Mouse (Mus musculus): Measurements from ENCODE around the gene Fmo4. TPM values are rescaled to one million over a fixed set of nuclear protein-coding genes. Genes with fewer than 3 reads are reported as not detected.

The Fmo4 gene
- polyA plus RNA-seq, 1 experiment, result 0.44 TPM

DNA sequence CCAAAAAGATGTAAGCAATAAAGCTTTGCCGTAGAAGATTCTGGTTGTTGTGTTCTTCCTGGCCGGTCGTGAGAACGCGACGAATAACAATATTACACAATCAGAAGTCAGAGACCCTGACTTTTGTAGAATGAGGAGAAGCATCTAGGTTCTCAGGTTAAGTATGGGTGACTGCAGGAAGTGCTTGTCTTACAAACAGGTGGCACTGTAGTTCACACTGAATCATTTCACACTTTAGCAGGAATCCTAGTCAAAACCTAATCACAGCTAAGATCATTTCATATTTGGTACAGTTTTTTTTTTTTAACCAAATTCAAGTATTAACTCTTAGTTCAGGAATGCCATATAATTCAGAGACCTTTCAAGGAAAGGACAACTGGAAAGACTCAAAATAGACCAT is 33.8 kb upstream of the Fmo4 start:
- TF ChIP-seq POLR2A (IDR thresholded peaks at IDR 0.05; ENCODE audit: control insufficient read depth, low read depth, low read length) (no peak), CTCF (IDR thresholded peaks at IDR 0.05; ENCODE audit: control insufficient read depth, insufficient read depth, insufficient replicate concordance, low read depth, low read length) (no peak)
- no peak overlapping the region for H3K4me3 ChIP-seq (ENCODE audit: control insufficient read depth, low read depth, low read length)
- H3K27ac ChIP-seq (ENCODE audit: control insufficient read depth, insufficient read depth, low read depth, low read length), result no peak overlapping the region
- H3K36me3 ChIP-seq (ENCODE audit: control insufficient read depth, insufficient read depth, low read length), result no peaks in the 10 kb centered on the region
- no peaks in the 10 kb centered on the region for H3K27me3 ChIP-seq (ENCODE audit: control insufficient read depth, insufficient read depth, low read length)
- H3K4me1 ChIP-seq (ENCODE audit: control insufficient read depth, insufficient read depth, low read length), result no peaks in the 10 kb centered on the region

DNA sequence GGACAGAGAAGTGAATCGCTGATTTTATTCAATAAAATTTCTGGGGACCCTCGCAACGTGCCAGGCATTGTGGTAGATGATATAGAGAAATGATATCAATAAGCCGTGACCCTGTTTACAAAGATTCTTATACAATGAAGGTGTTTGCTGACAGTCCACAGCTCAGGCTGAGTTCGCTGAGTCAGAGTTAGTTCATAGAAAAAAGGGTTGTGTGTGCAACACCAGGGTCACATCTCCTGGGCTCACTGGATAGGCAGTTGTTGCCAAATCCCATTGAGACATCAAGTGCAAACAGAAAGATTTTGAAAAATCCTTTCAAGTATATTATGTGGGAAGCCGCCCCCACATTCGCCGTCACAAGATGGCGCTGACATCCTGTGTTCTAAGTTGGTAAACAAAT is 26.4 kb upstream of the Fmo4 start:
- no peak for TF ChIP-seq CTCF (IDR thresholded peaks at IDR 0.05; ENCODE audit: control insufficient read depth, insufficient read depth, insufficient replicate concordance, low read depth, low read length)
- no peak for TF ChIP-seq POLR2A (IDR thresholded peaks at IDR 0.05; ENCODE audit: control insufficient read depth, low read depth, low read length)
- H3K4me1 ChIP-seq (ENCODE audit: control insufficient read depth, insufficient read depth, low read length), result no peaks in the 10 kb centered on the region
- no peak overlapping the region for H3K4me3 ChIP-seq (ENCODE audit: control insufficient read depth, low read depth, low read length)
- no peak overlapping the region for H3K27ac ChIP-seq (ENCODE audit: control insufficient read depth, insufficient read depth, low read depth, low read length)
- no peaks in the 10 kb centered on the region for H3K36me3 ChIP-seq (ENCODE audit: control insufficient read depth, insufficient read depth, low read length)
- no peaks in the 10 kb centered on the region for H3K27me3 ChIP-seq (ENCODE audit: control insufficient read depth, insufficient read depth, low read length)

DNA sequence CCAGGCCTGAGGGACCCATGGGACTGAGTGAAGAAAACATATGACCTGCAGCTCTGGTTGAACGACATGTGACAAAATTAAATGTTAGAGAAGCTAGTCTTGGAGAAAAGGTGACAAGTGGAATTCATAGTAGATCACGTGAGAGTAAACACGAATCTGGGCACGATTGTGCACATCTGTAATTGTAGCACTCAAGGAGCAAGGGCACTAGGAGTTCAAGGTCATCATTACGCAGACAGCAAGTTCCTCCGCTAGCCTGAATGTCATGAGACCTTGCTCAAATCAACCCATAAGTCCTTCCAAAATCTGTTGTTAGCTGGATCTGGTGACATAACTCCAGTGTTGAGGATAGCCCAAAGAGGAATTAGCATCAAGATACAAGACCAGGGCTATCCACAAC is 25.2 kb upstream of the Fmo4 start:
- Histone ChIP-seq H3K27ac (ENCODE audit: control insufficient read depth, insufficient read depth, low read depth, low read length) (no peak overlapping the region), H3K36me3 (ENCODE audit: control insufficient read depth, insufficient read depth, low read length) (no peaks in the 10 kb centered on the region), H3K4me3 (ENCODE audit: control insufficient read depth, low read depth, low read length) (no peak overlapping the region), H3K27me3 (ENCODE audit: control insufficient read depth, insufficient read depth, low read length) (no peaks in the 10 kb centered on the region), H3K4me1 (ENCODE audit: control insufficient read depth, insufficient read depth, low read length) (no peaks in the 10 kb centered on the region)
- no peak for TF ChIP-seq CTCF (IDR thresholded peaks at IDR 0.05; ENCODE audit: control insufficient read depth, insufficient read depth, insufficient replicate concordance, low read depth, low read length)
- TF ChIP-seq POLR2A (IDR thresholded peaks at IDR 0.05; ENCODE audit: control insufficient read depth, low read depth, low read length), result no peak

DNA sequence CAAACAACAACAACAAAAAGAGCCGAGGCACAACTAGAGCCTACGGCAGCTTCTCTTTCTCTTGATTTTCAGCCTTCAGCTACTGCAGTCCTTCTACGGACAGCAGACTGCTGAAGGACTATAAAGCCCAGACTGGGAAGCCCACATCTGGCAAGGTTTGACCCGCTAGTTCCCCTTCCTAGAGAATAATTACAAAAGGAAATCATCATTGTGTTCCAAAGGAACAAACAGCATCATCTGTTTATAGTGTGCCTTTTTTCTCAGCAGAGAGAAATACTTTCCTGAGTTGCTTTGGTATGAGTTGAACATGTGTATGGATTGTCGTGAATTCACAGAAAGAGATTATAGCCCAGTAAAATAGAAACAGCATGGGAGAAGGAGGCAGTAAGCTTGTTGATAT is 20.6 kb upstream of the Fmo4 start:
- TF ChIP-seq CTCF (IDR thresholded peaks at IDR 0.05; ENCODE audit: control insufficient read depth, insufficient read depth, insufficient replicate concordance, low read depth, low read length), result no peak
- no peak for TF ChIP-seq POLR2A (IDR thresholded peaks at IDR 0.05; ENCODE audit: control insufficient read depth, low read depth, low read length)
- Histone ChIP-seq H3K27me3 (ENCODE audit: control insufficient read depth, insufficient read depth, low read length) (no peaks in the 10 kb centered on the region), H3K27ac (ENCODE audit: control insufficient read depth, insufficient read depth, low read depth, low read length) (no peak overlapping the region), H3K4me3 (ENCODE audit: control insufficient read depth, low read depth, low read length) (no peak overlapping the region), H3K4me1 (ENCODE audit: control insufficient read depth, insufficient read depth, low read length) (0 out of 2 replicates have a peak, but pooled peaks cover 2% of the 10 kb centered on the region), H3K36me3 (ENCODE audit: control insufficient read depth, insufficient read depth, low read length) (no peaks in the 10 kb centered on the region)

DNA sequence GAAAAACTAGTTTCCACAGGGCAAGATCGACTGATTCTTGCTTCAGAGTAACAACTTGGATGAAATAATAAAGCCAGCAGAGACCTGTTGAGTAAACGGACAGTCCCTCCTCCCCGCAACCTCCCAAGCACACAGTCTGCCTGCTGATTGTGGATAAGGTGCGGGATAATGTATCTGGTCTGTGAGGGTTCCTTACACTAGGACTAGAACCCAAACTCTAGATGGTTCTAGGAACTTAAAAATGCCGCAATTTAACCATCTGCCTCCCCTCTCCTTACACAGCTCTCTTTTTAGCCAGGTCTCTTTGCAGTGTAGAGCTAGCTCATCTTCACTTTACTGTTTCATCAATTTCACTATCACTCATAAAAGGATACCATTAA is 18.8 kb upstream of the Fmo4 start:
- TF ChIP-seq POLR2A (IDR thresholded peaks at IDR 0.05; ENCODE audit: control insufficient read depth, low read depth, low read length) (no peak), CTCF (IDR thresholded peaks at IDR 0.05; ENCODE audit: control insufficient read depth, insufficient read depth, insufficient replicate concordance, low read depth, low read length) (no peak)
- Histone ChIP-seq H3K27ac (ENCODE audit: control insufficient read depth, insufficient read depth, low read depth, low read length) (no peak overlapping the region), H3K4me3 (ENCODE audit: control insufficient read depth, low read depth, low read length) (no peak overlapping the region)

DNA sequence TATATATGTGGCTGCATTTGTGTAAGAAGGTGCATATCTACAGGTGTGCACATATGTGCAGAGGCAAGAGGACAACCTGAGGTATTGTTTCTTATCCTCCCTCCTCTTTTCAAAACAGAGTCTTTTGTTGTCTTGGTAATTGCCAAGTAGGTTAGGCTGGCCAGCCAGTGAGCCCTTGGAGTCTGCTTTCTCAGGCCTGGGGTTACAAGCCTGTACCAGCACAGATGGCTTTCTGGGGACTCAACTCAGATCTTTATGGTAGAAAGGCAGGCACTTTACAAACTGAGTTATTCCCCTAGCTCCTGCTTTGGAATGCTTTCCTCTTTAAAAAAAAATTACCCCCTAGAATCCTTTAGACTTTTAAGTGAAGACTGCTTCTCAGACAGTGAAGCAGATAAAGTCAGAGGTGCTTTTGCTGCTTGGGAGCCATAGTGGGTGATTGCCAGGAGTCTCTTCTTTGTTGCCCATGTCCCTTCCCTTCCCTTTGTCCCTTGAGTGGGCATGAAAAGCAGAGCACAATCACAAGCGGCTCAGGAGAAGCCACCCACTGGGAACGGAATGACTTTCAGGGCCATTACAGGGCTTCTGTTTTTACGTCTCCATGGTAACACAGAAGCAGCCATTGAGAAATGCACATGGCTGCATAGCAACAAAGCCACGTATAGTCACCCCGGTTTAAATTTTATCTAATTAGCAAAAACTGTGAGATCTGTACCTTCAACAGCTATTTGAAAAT is 18.2 kb upstream of the Fmo4 start:
- Histone ChIP-seq H3K27me3 (ENCODE audit: control insufficient read depth, insufficient read depth, low read length) (no peaks in the 10 kb centered on the region), H3K36me3 (ENCODE audit: control insufficient read depth, insufficient read depth, low read length) (no peaks in the 10 kb centered on the region), H3K27ac (ENCODE audit: control insufficient read depth, insufficient read depth, low read depth, low read length) (no peak overlapping the region), H3K4me3 (ENCODE audit: control insufficient read depth, low read depth, low read length) (no peak overlapping the region), H3K4me1 (ENCODE audit: control insufficient read depth, insufficient read depth, low read length) (0 out of 2 replicates have a peak, but pooled peaks cover 2% of the 10 kb centered on the region)
- TF ChIP-seq POLR2A (IDR thresholded peaks at IDR 0.05; ENCODE audit: control insufficient read depth, low read depth, low read length), result no peak
- no peak for TF ChIP-seq CTCF (IDR thresholded peaks at IDR 0.05; ENCODE audit: control insufficient read depth, insufficient read depth, insufficient replicate concordance, low read depth, low read length)

More for the DNA sequence above, 18.8 kb upstream of the Fmo4 start:
- no peaks in the 10 kb centered on the region for H3K36me3 ChIP-seq (ENCODE audit: control insufficient read depth, insufficient read depth, low read length)
- H3K27me3 ChIP-seq (ENCODE audit: control insufficient read depth, insufficient read depth, low read length), result no peaks in the 10 kb centered on the region
- 0 out of 2 replicates have a peak, but pooled peaks cover 2% of the 10 kb centered on the region for H3K4me1 ChIP-seq (ENCODE audit: control insufficient read depth, insufficient read depth, low read length)

DNA sequence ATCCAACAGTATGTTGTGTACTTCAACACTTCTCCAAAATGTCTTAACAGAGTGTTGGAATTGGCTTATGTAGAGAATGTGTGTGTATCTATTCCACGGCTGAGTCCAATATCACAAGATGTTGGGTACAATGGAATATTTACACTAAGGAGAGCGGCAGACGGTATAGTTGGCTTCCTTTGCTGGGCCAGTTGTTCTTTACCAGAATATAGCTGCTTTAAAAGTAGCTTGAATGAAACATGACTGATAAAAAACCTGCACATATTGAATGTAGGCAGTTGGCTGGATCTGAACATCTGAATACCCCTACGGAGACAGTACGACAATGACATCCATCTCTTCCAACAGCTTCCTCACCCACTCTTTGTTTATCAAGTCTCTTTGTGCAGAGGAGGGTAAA is 5.5 kb upstream of the Fmo4 start:
- Histone ChIP-seq H3K27ac (ENCODE audit: control insufficient read depth, insufficient read depth, low read depth, low read length) (no peak overlapping the region), H3K36me3 (ENCODE audit: control insufficient read depth, insufficient read depth, low read length) (no peaks in the 10 kb centered on the region), H3K27me3 (ENCODE audit: control insufficient read depth, insufficient read depth, low read length) (no peaks in the 10 kb centered on the region), H3K4me1 (ENCODE audit: control insufficient read depth, insufficient read depth, low read length) (no peaks in the 10 kb centered on the region), H3K4me3 (ENCODE audit: control insufficient read depth, low read depth, low read length) (no peak overlapping the region)
- no peak for TF ChIP-seq CTCF (IDR thresholded peaks at IDR 0.05; ENCODE audit: control insufficient read depth, insufficient read depth, insufficient replicate concordance, low read depth, low read length)
- no peak for TF ChIP-seq POLR2A (IDR thresholded peaks at IDR 0.05; ENCODE audit: control insufficient read depth, low read depth, low read length)

Measured in testis, adult 2 months (tissue).